Mouse (Mus musculus) E14TG2a.4 (cell line): ENCODE results near the gene Tpmt.

ENCODE experiments used
- H3K27me3 ChIP-seq: 2 replicates; pipeline ENCODE4 v1.6.1; 2014; ENCODE audit warnings: low read length, control low read depth; ENCODE audit not compliant: insufficient read depth
- H3K36me3 ChIP-seq: 2 replicates; pipeline ENCODE4 v1.6.1; 2014; ENCODE audit warnings: low read length, control low read depth; ENCODE audit not compliant: insufficient read depth
- H3K4me1 ChIP-seq: replicated peaks from 2 replicates; pipeline ENCODE4 v1.6.1; 2014; ENCODE audit warnings: low read depth, low read length, control low read depth
- H3K4me3 ChIP-seq: replicated peaks from 2 replicates; pipeline ENCODE4 v1.5.1; 2014; ENCODE audit warnings: mild to moderate bottlenecking, low read length
- H3K9me3 ChIP-seq: 2 replicates; pipeline ENCODE4 v1.6.1; 2014; ENCODE audit warnings: low read length, control low read depth
- CTCF ChIP-seq: conservative IDR thresholded peaks from 2 replicates; pipeline ENCODE4 v1.5.1; 2014; ENCODE audit warnings: low read length
- NANOG ChIP-seq: IDR thresholded peaks from 2 replicates; pipeline ENCODE4 v1.6.1; 2014; ENCODE audit warnings: borderline replicate concordance, low read length, mixed read lengths
- POU5F1 ChIP-seq: IDR thresholded peaks from 2 replicates; pipeline ENCODE4 v1.6.1; 2014; ENCODE audit warnings: low read length, borderline replicate concordance

The Tpmt gene

GRCm38 (mm10) chr13:46999498-46999897 is 45.0 kb downstream of the Tpmt start:
- peaks cover 11% of the 10 kb centered on the region; the same call in 1 of the 2 replicates for H3K4me1 ChIP-seq
- no peak overlapping the region for H3K4me3 ChIP-seq
- H3K36me3 ChIP-seq = no peaks in the 10 kb centered on the region
- H3K9me3 ChIP-seq = no peaks in the 10 kb centered on the region
- H3K27me3 ChIP-seq = no peaks in the 10 kb centered on the region
- no peak for TF ChIP-seq POU5F1

- TF ChIP-seq POU5F1 (no peak), CTCF (no peak), NANOG (no peak)
- H3K9me3 ChIP-seq = no peaks in the 10 kb centered on the region
- no peaks in the 10 kb centered on the region for H3K36me3 ChIP-seq
- H3K4me1 ChIP-seq = peaks cover 21% of the 10 kb centered on the region
- no peaks in the 10 kb centered on the region for H3K27me3 ChIP-seq
- no peak overlapping the region for H3K4me3 ChIP-seq
Measured at GRCm38 (mm10) chr13:46997355-46997754, 47.2 kb downstream of the Tpmt start.

GRCm38 (mm10) chr13:46993274-46993551 is 51.3 kb downstream of the Tpmt start:
- TF ChIP-seq CTCF (no peak), POU5F1 (no peak), NANOG (no peak)
- Histone ChIP-seq H3K4me1 (peaks cover 10% of the 10 kb centered on the region), H3K4me3 (no peak overlapping the region), H3K9me3 (no peaks in the 10 kb centered on the region), H3K27me3 (no peaks in the 10 kb centered on the region), H3K36me3 (no peaks in the 10 kb centered on the region)

GRCm38 (mm10) chr13:46992516-46993273 is 51.8 kb downstream of the Tpmt start:
- no peaks in the 10 kb centered on the region for H3K36me3 ChIP-seq
- TF ChIP-seq POU5F1 (no peak), CTCF (no peak), NANOG (no peak)
- no peak overlapping the region for H3K4me3 ChIP-seq
- H3K9me3 ChIP-seq = no peaks in the 10 kb centered on the region
- H3K27me3 ChIP-seq = no peaks in the 10 kb centered on the region; the same call in 1 of the 2 replicates
- peaks cover 10% of the 10 kb centered on the region for H3K4me1 ChIP-seq

- TF ChIP-seq POU5F1 = no peak
- TF ChIP-seq NANOG = no peak
- TF ChIP-seq CTCF = no peak
- H3K4me3 ChIP-seq = no peak overlapping the region
- no peaks in the 10 kb centered on the region for H3K9me3 ChIP-seq
- H3K27me3 ChIP-seq = peaks cover 2% of the 10 kb centered on the region; the same call in 1 of the 2 replicates
- H3K4me1 ChIP-seq = peaks cover 10% of the 10 kb centered on the region
- no peaks in the 10 kb centered on the region for H3K36me3 ChIP-seq
Measured at GRCm38 (mm10) chr13:46990376-46991011, 54.0 kb downstream of the Tpmt start.

GRCm38 (mm10) chr13:46987941-46988340 is 56.6 kb downstream of the Tpmt start:
- H3K9me3 ChIP-seq = no peaks in the 10 kb centered on the region

GRCm38 (mm10) chr13:46986208-46986607 is 58.3 kb downstream of the Tpmt start:
- Histone ChIP-seq H3K4me1 (no peaks in the 10 kb centered on the region), H3K4me3 (no peak overlapping the region), H3K27me3 (peaks cover 10% of the 10 kb centered on the region), H3K36me3 (no peaks in the 10 kb centered on the region), H3K9me3 (no peaks in the 10 kb centered on the region)
- TF ChIP-seq CTCF (no peak), NANOG (no peak), POU5F1 (no peak)

More at GRCm38 (mm10) chr13:46987941-46988340, 56.6 kb downstream of the Tpmt start:
- Histone ChIP-seq H3K4me3 (no peak overlapping the region), H3K27me3 (peaks cover 3% of the 10 kb centered on the region), H3K36me3 (no peaks in the 10 kb centered on the region), H3K4me1 (peaks cover 2% of the 10 kb centered on the region)
- no peak for TF ChIP-seq CTCF

GRCm38 (mm10) chr13:46983878-46984277 is 60.7 kb downstream of the Tpmt start:
- Histone ChIP-seq H3K9me3 (no peaks in the 10 kb centered on the region), H3K27me3 (peaks cover 10% of the 10 kb centered on the region), H3K4me3 (no peak overlapping the region), H3K36me3 (no peaks in the 10 kb centered on the region), H3K4me1 (0 out of 2 replicates have a peak, but pooled peaks cover 4% of the 10 kb centered on the region)
- TF ChIP-seq POU5F1 (no peak), NANOG (no peak), CTCF (no peak)
